Mouse (Mus musculus) MEL (cell line): ENCODE data around the gene Plekha5. TPM values are rescaled to one million over a fixed set of nuclear protein-coding genes. Genes with fewer than 3 reads are reported as not detected.

Source experiments
- DNase-seq: peaks from one replicate; pipeline ENCODE4 v3.0.0; 2011; ENCODE audit warnings: low read depth, low spot score
- H3K27ac ChIP-seq: 2 replicates; pipeline ENCODE4 v1.5.1; 2012; ENCODE audit warnings: low read depth, mild to moderate bottlenecking, control low read depth, low read length, moderate library complexity; ENCODE audit not compliant: control insufficient read depth
- H3K27me3 ChIP-seq, 2 experiments: fragments of 150-350 bp in 1 of 2; sonication (generic) in 1 of 2; 2 replicates each; pipeline ENCODE4 v1.6.1; 2012; ENCODE audit warnings: low read length in 2 of 2, mild to moderate bottlenecking in 2 of 2, improper control_type of control experiment in 1 of 2, moderate library complexity in 1 of 2; ENCODE audit not compliant: insufficient read depth in 2 of 2, control insufficient read depth in 1 of 2
- H3K36me3 ChIP-seq, 2 experiments: 2 replicates each; pipeline ENCODE4 v1.6.1; 2012 to 2014; ENCODE audit warnings: low read length in 2 of 2, improper control_type of control experiment in 1 of 2, inconsistent platforms in 1 of 2, mild to moderate bottlenecking in 1 of 2; ENCODE audit not compliant: insufficient read depth in 2 of 2, control insufficient read depth in 1 of 2
- H3K4me1 ChIP-seq, 2 experiments: fragments of 150-350 bp in 1 of 2; sonication (generic) in 1 of 2; 2 replicates each; pipeline ENCODE4 v1.6.1; 2012; ENCODE audit warnings: low read length in 2 of 2, improper control_type of control experiment in 1 of 2, mild to moderate bottlenecking in 1 of 2; ENCODE audit not compliant: insufficient read depth in 2 of 2, control insufficient read depth in 1 of 2
- H3K4me3 ChIP-seq, 2 experiments: fragments of 150-350 bp in 1 of 2; sonication (generic) in 1 of 2; 2 replicates each; pipeline ENCODE4 v1.5.1; 2012; ENCODE audit warnings: low read depth in 2 of 2, low read length in 2 of 2, mild to moderate bottlenecking in 2 of 2, moderate library complexity in 2 of 2, control low read depth in 1 of 2, improper control_type of control experiment in 1 of 2; ENCODE audit not compliant: control insufficient read depth in 1 of 2, insufficient read depth in 1 of 2
- H3K79me2 ChIP-seq: 2 replicates; pipeline ENCODE4 v1.6.1; 2012; ENCODE audit warnings: mild to moderate bottlenecking, low read length, moderate library complexity; ENCODE audit not compliant: control insufficient read depth, poor library complexity, insufficient read depth
- H3K9ac ChIP-seq: 2 replicates; pipeline ENCODE4 v1.6.1; 2012; ENCODE audit warnings: low read depth, mild to moderate bottlenecking, control low read depth, low read length, moderate library complexity; ENCODE audit not compliant: control insufficient read depth, poor library complexity, severe bottlenecking
- H3K9me3 ChIP-seq: fragments of 150-350 bp; sonication (generic); replicated peaks from 2 replicates; pipeline ENCODE4 v1.6.1; 2012; ENCODE audit warnings: mild to moderate bottlenecking, low read length, improper control_type of control experiment, moderate library complexity; ENCODE audit not compliant: insufficient read depth
- CTCF ChIP-seq, 3 experiments: IDR thresholded peaks in 2 of 3; conservative IDR thresholded peaks in 1 of 3; 2 replicates each; pipeline ENCODE4 v1.5.1; 2011 to 2012; ENCODE audit warnings: low read length in 3 of 3, low read depth in 2 of 3, mild to moderate bottlenecking in 2 of 3, improper control_type of control experiment in 1 of 3, inconsistent platforms in 1 of 3, mixed read lengths in 1 of 3, moderate library complexity in 1 of 3; ENCODE audit not compliant: control insufficient read depth in 1 of 3, insufficient read depth in 1 of 3, poor library complexity in 1 of 3, severe bottlenecking in 1 of 3
- ELF1 ChIP-seq: IDR thresholded peaks from 2 replicates; pipeline ENCODE4 v1.6.1; 2014; ENCODE audit warnings: low read depth, mild to moderate bottlenecking, inconsistent platforms, low read length, improper control_type of control experiment, moderate library complexity
- ETS1 ChIP-seq: IDR thresholded peaks from 2 replicates; pipeline ENCODE4 v1.6.1; 2012; ENCODE audit warnings: low read depth, mild to moderate bottlenecking, inconsistent platforms, low read length, improper control_type of control experiment, moderate library complexity
- GABPA ChIP-seq: IDR thresholded peaks from 2 replicates; pipeline ENCODE4 v1.6.1; 2012; ENCODE audit warnings: low read depth, mild to moderate bottlenecking, inconsistent platforms, low read length, improper control_type of control experiment, moderate library complexity
- GATA1 ChIP-seq: IDR thresholded peaks from 2 replicates; pipeline ENCODE4 v1.6.1; 2011; ENCODE audit warnings: low read depth, low read length, improper control_type of control experiment
- JUND ChIP-seq: IDR thresholded peaks from 2 replicates; pipeline ENCODE4 v1.6.1; 2011; ENCODE audit warnings: low read depth, mild to moderate bottlenecking, improper control_type of control experiment, low read length
- KAT2A ChIP-seq: conservative IDR thresholded peaks from 2 replicates; pipeline ENCODE4 v1.6.1; 2012; ENCODE audit warnings: low read depth, low read length, improper control_type of control experiment, inconsistent platforms
- MAFK ChIP-seq: IDR thresholded peaks from 2 replicates; pipeline ENCODE4 v1.6.1; 2011; ENCODE audit warnings: low read depth, mild to moderate bottlenecking, low read length, improper control_type of control experiment, borderline replicate concordance
- MAZ ChIP-seq: IDR thresholded peaks from 2 replicates; pipeline ENCODE4 v1.6.1; 2012; ENCODE audit warnings: low read depth, mild to moderate bottlenecking, inconsistent platforms, low read length, improper control_type of control experiment
- MYB ChIP-seq: IDR thresholded peaks from 2 replicates; pipeline ENCODE4 v1.6.1; 2011; ENCODE audit warnings: mild to moderate bottlenecking, low read depth, low read length, improper control_type of control experiment
- NRF1 ChIP-seq: IDR thresholded peaks from 2 replicates; pipeline ENCODE4 v1.6.1; 2014; ENCODE audit warnings: low read depth, mild to moderate bottlenecking, inconsistent platforms, low read length, improper control_type of control experiment, moderate library complexity; ENCODE audit not compliant: poor library complexity, insufficient read depth, severe bottlenecking
- POLR2A ChIP-seq, 2 experiments: IDR thresholded peaks; 2 replicates each; pipeline ENCODE4 v1.6.1; 2011 to 2012; ENCODE audit warnings: low read length in 2 of 2, mild to moderate bottlenecking in 2 of 2, control low read depth in 1 of 2, improper control_type of control experiment in 1 of 2, low read depth in 1 of 2, moderate library complexity in 1 of 2; ENCODE audit not compliant: control insufficient read depth in 1 of 2, insufficient read depth in 1 of 2, poor library complexity in 1 of 2
- POLR2AphosphoS5 ChIP-seq: IDR thresholded peaks from 2 replicates; pipeline ENCODE4 v1.6.1; 2012; ENCODE audit warnings: low read depth, borderline replicate concordance, mild to moderate bottlenecking, inconsistent platforms, low read length, moderate library complexity, mixed read lengths
- RAD21 ChIP-seq: IDR thresholded peaks from 2 replicates; pipeline ENCODE4 v1.6.1; 2011; ENCODE audit warnings: mild to moderate bottlenecking, low read depth, low read length, improper control_type of control experiment
- SIN3A ChIP-seq: IDR thresholded peaks from 2 replicates; pipeline ENCODE4 v1.6.1; 2012; ENCODE audit warnings: low read length, improper control_type of control experiment, inconsistent platforms
- TBP ChIP-seq: IDR thresholded peaks from 2 replicates; pipeline ENCODE4 v1.8.0; 2011; ENCODE audit warnings: low read depth, low read length, improper control_type of control experiment
- UBTF ChIP-seq: IDR thresholded peaks from 2 replicates; pipeline ENCODE4 v1.6.1; 2012; ENCODE audit warnings: low read depth, mild to moderate bottlenecking, inconsistent platforms, low read length, improper control_type of control experiment, moderate library complexity, borderline replicate concordance; ENCODE audit not compliant: insufficient read depth
- USF1 ChIP-seq: IDR thresholded peaks from 2 replicates; pipeline ENCODE4 v1.6.1; 2014; ENCODE audit warnings: low read depth, mild to moderate bottlenecking, inconsistent platforms, low read length, improper control_type of control experiment, moderate library complexity
- USF2 ChIP-seq, 2 experiments: IDR thresholded peaks; 2 replicates each; pipeline ENCODE4 v1.6.1; 2011 to 2012; ENCODE audit warnings: improper control_type of control experiment in 2 of 2, low read length in 2 of 2, borderline replicate concordance in 1 of 2, inconsistent platforms in 1 of 2, low read depth in 1 of 2, mild to moderate bottlenecking in 1 of 2; ENCODE audit not compliant: insufficient read depth in 1 of 2
- ZC3H11A ChIP-seq: IDR thresholded peaks from 2 replicates; pipeline ENCODE4 v1.6.1; 2012; ENCODE audit warnings: low read depth, mild to moderate bottlenecking, inconsistent platforms, low read length, improper control_type of control experiment
- ZKSCAN1 ChIP-seq: IDR thresholded peaks from 2 replicates; pipeline ENCODE4 v1.6.1; 2012; ENCODE audit warnings: low read depth, mild to moderate bottlenecking, inconsistent platforms, low read length, improper control_type of control experiment, moderate library complexity
- ZMIZ1 ChIP-seq: IDR thresholded peaks from 2 replicates; pipeline ENCODE4 v1.6.1; 2012; ENCODE audit warnings: low read depth, mild to moderate bottlenecking, inconsistent platforms, low read length, improper control_type of control experiment, moderate library complexity
- polyA plus RNA-seq, 2 experiments: library from polyadenylated mRNA; stranded (reverse) in 1 of 2; unstranded in 1 of 2; fragments of >175 nt in 1 of 2; fragments of >200 nt in 1 of 2; gene quantifications; 2 replicates each; pipeline versions ENCODE4 v1.2.1 to v1.2.4; 2012; ENCODE audit warnings: low replicate concordance in 2 of 2, low read depth in 1 of 2; ENCODE audit not compliant: insufficient read length in 2 of 2, insufficient read depth in 1 of 2, missing spikeins in 1 of 2
- total RNA-seq: library from RNA; depleted of rRNA; stranded (reverse); fragments of 300-350 nt; gene quantifications from 2 replicates; pipeline ENCODE4 v1.2.3, GENCODE M21; 2012

Gene Plekha5
- total and polyA plus RNA-seq, 3 experiments, result 0.24 to 0.35 TPM; not detected in 1

GRCm38 (mm10) chr6:140488673-140489072 lies 64.8 kb downstream of the Plekha5 start:
- Histone ChIP-seq H3K27ac (no peak overlapping the region), H3K9me3 (no peaks in the 10 kb centered on the region), H3K4me1 (no peaks in the 10 kb centered on the region), H3K9ac (no peak overlapping the region), H3K79me2 (no peaks in the 10 kb centered on the region), H3K4me3 (no peak overlapping the region), H3K27me3 (no peaks in the 10 kb centered on the region), H3K36me3 (no peaks in the 10 kb centered on the region)
- no peak for DNase-seq
- no peak for TF ChIP-seq MAZ
- TF ChIP-seq CTCF (IDR thresholded peaks at IDR 0.05 in 2 of 3, conservative IDR thresholded peaks at IDR 0.05 in 1 of 3; ENCODE audit: control insufficient read depth in 1 of 3, insufficient read depth in 1 of 3, low read depth in 2 of 3, low read length in 3 of 3, poor library complexity in 1 of 3, severe bottlenecking in 1 of 3), result no peak
- TF ChIP-seq ZMIZ1, result no peak

- H3K9ac ChIP-seq, result no peak overlapping the region
- TF ChIP-seq GATA1 (no peak), ELF1 (no peak), UBTF (no peak), MAZ (no peak), ZC3H11A (no peak), ZKSCAN1 (no peak), KAT2A (no peak), JUND (no peak), POLR2AphosphoS5 (no peak), GABPA (no peak), ETS1 (no peak), USF2 (IDR thresholded peaks at IDR 0.05; ENCODE audit: borderline replicate concordance in 1 of 2, insufficient read depth in 1 of 2, low read depth in 1 of 2, low read length in 2 of 2) (no peak), RAD21 (no peak), SIN3A (no peak), TBP (no peak), MYB (no peak), NRF1 (no peak), POLR2A (IDR thresholded peaks at IDR 0.05; ENCODE audit: control insufficient read depth in 1 of 2, insufficient read depth in 1 of 2, low read depth in 1 of 2, low read length in 2 of 2, poor library complexity in 1 of 2) (no peak), USF1 (no peak), MAFK (no peak)
- no peaks in the 10 kb centered on the region for H3K4me1 ChIP-seq
- no peaks in the 10 kb centered on the region for H3K9me3 ChIP-seq
- no peaks in the 10 kb centered on the region for H3K36me3 ChIP-seq
- no peaks in the 10 kb centered on the region for H3K27me3 ChIP-seq
- no peak overlapping the region for H3K27ac ChIP-seq
- no peak overlapping the region for H3K4me3 ChIP-seq
- no peak for DNase-seq
- H3K79me2 ChIP-seq, result no peaks in the 10 kb centered on the region
Measured at GRCm38 (mm10) chr6:140489570-140489969, 65.7 kb downstream of the Plekha5 start.
